Mouse (Mus musculus) brain, embryonic 14.5 days (tissue): ENCODE results near the gene Snd1.

ENCODE experiments used
- CTCF ChIP-seq: fragments of 200-500 bp; IDR thresholded peaks from 2 replicates; pipeline ENCODE4 v1.5.1; 2012; ENCODE audit warnings: inconsistent platforms, mild to moderate bottlenecking, moderate library complexity, borderline replicate concordance; ENCODE audit not compliant: insufficient read depth, insufficient read length; ENCODE audit errors: extremely low read depth
- POLR2A ChIP-seq: fragments of 200-500 bp; IDR thresholded peaks from 2 replicates; pipeline ENCODE4 v1.6.1; 2012; ENCODE audit warnings: mild to moderate bottlenecking, inconsistent platforms, borderline replicate concordance; ENCODE audit not compliant: poor library complexity, insufficient read depth, insufficient read length, severe bottlenecking; ENCODE audit errors: extremely low read depth

DNA sequence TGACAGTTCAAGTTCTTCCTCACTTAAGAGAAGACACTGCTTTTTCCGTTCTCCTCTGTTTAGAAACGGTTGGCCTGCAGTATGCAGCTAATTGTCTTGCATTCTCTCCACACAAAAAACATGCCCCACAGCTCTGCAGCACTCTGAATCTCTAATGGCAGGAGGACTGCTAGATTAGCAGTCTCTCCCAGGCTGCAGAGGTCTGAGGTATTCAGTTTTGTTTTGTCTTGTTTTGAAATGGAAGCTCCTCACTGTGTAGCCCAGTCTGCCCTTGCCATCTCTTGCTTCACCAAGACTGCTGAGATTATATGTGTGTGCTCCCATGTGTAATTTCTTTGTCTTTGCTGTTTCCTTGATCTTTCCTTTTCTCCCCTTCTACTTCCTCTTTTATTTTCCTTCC is 254.7 kb downstream of the Snd1 start:
- TF ChIP-seq CTCF (no peak), POLR2A (no peak)
